Mouse (Mus musculus): ENCODE results near the gene Slc4a3. TPM values are rescaled to one million over a fixed set of nuclear protein-coding genes. Genes with fewer than 3 reads are reported as not detected.
A peak's percentile ranks its signal among the peaks of the same experiment; 100 is the strongest.

Slc4a3 gene
- 35.5 and 42.9 TPM in 2 replicates for polyA plus RNA-seq (2015; fragmentation: Nextera tagmentation; extraction: Ambion mirVana)

- Histone ChIP-seq H3K4me3 (replicated peaks) (peak within 1 kb of the TSS; percentile 60), H3K9ac (replicated peaks) (peak within 1 kb of the TSS; percentile 85), H3K9me3 (no peaks in the 10 kb centered on the region), H3K27me3 (no peaks in the 10 kb centered on the region), H3K27ac (peak within 1 kb of the TSS; percentile 78), H3K4me2 (replicated peaks) (peak within 1 kb of the TSS; percentile 69), H3K36me3 (peaks cover 34% of the 10 kb centered on the region), H3K4me1 (replicated peaks) (peaks cover 17% of the 10 kb centered on the region)
- WGBS, result 1% methylated on average over 52 of the region's 64 CpGs
- ATAC-seq, result peak; percentile 93
These were observed at the start of gene Slc4a3 for GRCm38 (mm10) chr1:75545965-75546956. Gene Slc4a3, plus strand, starts transcription at chr1:75546266.

DNA sequence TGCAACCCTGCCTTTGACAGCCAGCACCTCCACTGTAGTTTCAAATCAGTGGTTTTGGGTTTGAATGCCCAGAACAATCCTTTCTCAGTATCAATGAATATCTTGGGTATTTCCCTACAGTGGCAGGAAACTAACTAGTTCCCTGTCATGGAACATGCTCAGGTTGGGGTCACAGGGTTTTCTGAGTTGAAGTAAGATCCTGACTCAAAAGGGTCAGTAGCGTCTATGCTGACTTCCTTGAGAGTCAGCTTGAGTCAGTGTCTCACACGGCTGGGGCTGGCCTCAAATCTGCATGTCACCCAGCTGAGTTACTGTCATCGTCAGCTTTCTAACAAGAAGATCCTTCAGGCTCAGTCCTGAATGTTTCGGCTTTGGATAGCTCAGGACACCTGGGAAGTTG is 47.2 kb upstream of the Slc4a3 start:
- no peak overlapping the region for H3K27ac ChIP-seq
- no peak overlapping the region for H3K4me3 ChIP-seq (replicated peaks)
- H3K27me3 ChIP-seq, result peaks cover 7% of the 10 kb centered on the region
- H3K9me3 ChIP-seq, result no peaks in the 10 kb centered on the region
- H3K4me1 ChIP-seq (replicated peaks), result 0 out of 2 replicates have a peak, but pooled peaks cover 8% of the 10 kb centered on the region
- no peak overlapping the region for H3K9ac ChIP-seq (replicated peaks)
- no peak for ATAC-seq
- H3K4me2 ChIP-seq (replicated peaks), result no peak overlapping the region
- WGBS, result 87% methylated on average over 4 of the region's 4 CpGs
- peaks cover 52% of the 10 kb centered on the region for H3K36me3 ChIP-seq

DNA sequence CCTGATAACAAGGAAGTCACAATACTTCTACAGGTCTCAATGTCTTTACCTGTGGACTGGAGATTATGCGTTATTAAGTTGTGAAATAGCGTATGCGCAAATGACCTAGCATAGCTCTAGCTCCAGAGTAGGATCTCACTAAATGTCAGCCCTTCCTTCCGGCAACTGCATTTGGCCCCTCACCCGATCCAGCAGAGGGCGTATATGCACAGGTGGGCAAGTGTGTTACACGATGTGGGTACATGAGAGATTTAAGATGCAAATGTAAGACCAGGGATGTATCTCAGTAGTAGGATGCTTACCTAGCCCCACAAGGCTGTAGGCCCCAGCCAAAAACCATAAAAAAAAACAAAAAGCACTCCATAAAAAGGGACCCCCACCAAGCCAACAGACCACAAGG is 46.6 kb upstream of the Slc4a3 start:
- peaks cover 11% of the 10 kb centered on the region for H3K4me1 ChIP-seq (replicated peaks)
- peaks cover 12% of the 10 kb centered on the region for H3K27me3 ChIP-seq
- H3K4me2 ChIP-seq (replicated peaks), result no peak overlapping the region
- H3K9ac ChIP-seq (replicated peaks), result no peak overlapping the region
- no peak overlapping the region for H3K4me3 ChIP-seq (replicated peaks)
- ATAC-seq, result no peak
- 85% methylated on average over 7 of the region's 7 CpGs for WGBS
- no peak overlapping the region for H3K27ac ChIP-seq
- H3K9me3 ChIP-seq, result no peaks in the 10 kb centered on the region
- peaks cover 52% of the 10 kb centered on the region for H3K36me3 ChIP-seq

DNA sequence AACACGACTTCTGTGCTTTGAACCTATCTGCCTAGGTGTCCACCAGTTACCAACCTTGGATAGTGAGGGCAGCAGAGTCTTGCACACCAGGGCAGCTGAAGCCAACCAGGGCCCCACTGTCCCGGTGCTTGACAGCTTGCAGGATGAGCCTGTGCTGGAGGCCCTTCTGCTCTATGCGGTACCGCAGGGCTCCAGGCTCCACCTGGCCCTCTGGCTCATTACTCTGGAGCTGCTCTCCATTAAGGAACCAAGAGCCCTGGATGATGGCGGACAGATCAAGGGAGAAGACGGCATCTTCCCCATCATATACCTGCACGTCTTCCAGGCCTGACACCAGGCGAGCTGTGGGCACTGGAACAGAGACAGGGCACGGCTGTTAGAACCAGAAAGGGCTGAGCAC is 44.2 kb upstream of the Slc4a3 start:
- H3K4me1 ChIP-seq (replicated peaks), result peaks cover 22% of the 10 kb centered on the region
- H3K36me3 ChIP-seq, result peaks cover 46% of the 10 kb centered on the region
- no peak for ATAC-seq
- H3K4me3 ChIP-seq (replicated peaks), result no peak overlapping the region
- H3K9ac ChIP-seq (replicated peaks), result no peak overlapping the region
- WGBS, result 97% methylated on average over 9 of the region's 9 CpGs
- H3K27me3 ChIP-seq, result peaks cover 15% of the 10 kb centered on the region
- no peak overlapping the region for H3K4me2 ChIP-seq (replicated peaks)
- H3K27ac ChIP-seq, result no peak overlapping the region
- no peaks in the 10 kb centered on the region for H3K9me3 ChIP-seq

- no peak overlapping the region for H3K9ac ChIP-seq (replicated peaks)
- H3K4me3 ChIP-seq (replicated peaks), result no peak overlapping the region
- peaks cover 15% of the 10 kb centered on the region for H3K27me3 ChIP-seq
- WGBS, result 86% methylated on average over 25 of the region's 25 CpGs
- peaks cover 26% of the 10 kb centered on the region for H3K4me1 ChIP-seq (replicated peaks)
- H3K4me2 ChIP-seq (replicated peaks), result no peak overlapping the region
- ATAC-seq, result no peak
- H3K36me3 ChIP-seq, result peaks cover 42% of the 10 kb centered on the region
- H3K9me3 ChIP-seq, result no peaks in the 10 kb centered on the region
- H3K27ac ChIP-seq, result no peak overlapping the region
These were observed 43.0 kb upstream of the Slc4a3 start for GRCm38 (mm10) chr1:75502945-75503650.

GRCm38 (mm10) chr1:75503651-75503980 is 42.5 kb upstream of the Slc4a3 start:
- 75% methylated on average over 23 of the region's 23 CpGs for WGBS
- H3K9me3 ChIP-seq, result no peaks in the 10 kb centered on the region
- no peak overlapping the region for H3K4me3 ChIP-seq (replicated peaks)
- peaks cover 15% of the 10 kb centered on the region for H3K27me3 ChIP-seq
- H3K36me3 ChIP-seq, result peaks cover 37% of the 10 kb centered on the region
- no peak overlapping the region for H3K27ac ChIP-seq
- no peak for ATAC-seq
- H3K4me1 ChIP-seq (replicated peaks), result peaks cover 26% of the 10 kb centered on the region
- H3K4me2 ChIP-seq (replicated peaks), result no peak overlapping the region
- H3K9ac ChIP-seq (replicated peaks), result no peak overlapping the region

- ATAC-seq, result no peak
- Histone ChIP-seq H3K27me3 (peaks cover 18% of the 10 kb centered on the region), H3K4me3 (replicated peaks) (peak overlapping the region; percentile 81), H3K4me1 (replicated peaks) (peaks cover 26% of the 10 kb centered on the region), H3K36me3 (peaks cover 28% of the 10 kb centered on the region), H3K4me2 (replicated peaks) (peak overlapping the region; percentile 94), H3K9ac (replicated peaks) (peak overlapping the region; percentile 89), H3K9me3 (no peaks in the 10 kb centered on the region), H3K27ac (peak overlapping the region; percentile 90; the same call in 1 of the 2 replicates)
- WGBS, result 72% methylated on average over 9 of the region's 9 CpGs
These were observed 41.6 kb upstream of the Slc4a3 start for GRCm38 (mm10) chr1:75504256-75505045.

DNA sequence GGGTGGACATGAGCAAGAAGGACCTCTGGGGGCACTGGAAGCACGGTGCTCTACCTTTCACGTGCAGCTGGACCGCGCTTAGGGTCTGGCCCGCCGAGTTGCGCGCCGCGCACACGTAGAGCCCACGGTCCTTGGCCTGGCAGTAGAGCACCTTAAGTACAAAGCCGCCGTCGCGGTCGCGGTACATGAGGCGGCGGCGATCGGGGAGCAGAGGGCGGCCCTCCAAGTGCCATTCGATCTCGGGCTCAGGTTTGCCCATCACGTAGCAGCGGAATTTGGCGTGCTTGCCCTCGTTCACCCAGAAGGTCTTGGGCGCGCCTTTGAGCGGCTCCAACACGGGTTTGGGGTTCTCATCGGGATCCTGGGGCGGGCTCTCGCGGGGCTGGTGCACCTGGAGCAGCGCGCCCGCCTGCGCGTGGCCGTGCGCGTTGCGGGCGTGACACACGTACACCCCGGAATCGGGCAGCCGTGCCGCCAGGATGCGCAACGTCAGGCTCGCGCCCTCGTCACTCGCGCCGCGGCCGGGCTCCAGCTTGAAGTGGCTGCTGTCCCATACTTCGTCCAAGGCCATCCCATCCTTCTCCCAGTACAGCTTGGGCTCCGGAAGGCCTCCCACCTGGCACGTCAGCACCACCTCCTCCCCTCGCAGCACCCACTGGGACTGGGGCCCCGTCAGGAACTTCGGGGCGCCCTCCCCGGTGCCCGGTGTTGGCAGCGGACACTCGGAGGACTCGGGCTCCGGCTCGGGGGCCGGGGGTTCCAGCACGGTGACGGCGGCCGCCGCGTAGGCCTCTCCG is 40.7 kb upstream of the Slc4a3 start:
- Histone ChIP-seq H3K36me3 (peaks cover 20% of the 10 kb centered on the region), H3K4me3 (replicated peaks) (peak overlapping the region; percentile 81), H3K4me1 (replicated peaks) (peaks cover 26% of the 10 kb centered on the region), H3K27ac (peak overlapping the region; percentile 90), H3K4me2 (replicated peaks) (peak overlapping the region; percentile 94), H3K9me3 (no peaks in the 10 kb centered on the region), H3K9ac (replicated peaks) (peak overlapping the region; percentile 89), H3K27me3 (peaks cover 22% of the 10 kb centered on the region)
- ATAC-seq, result peak; percentile 82
- WGBS, result under 1% methylated on average over 84 of the region's 84 CpGs

GRCm38 (mm10) chr1:75505956-75506831 is 39.9 kb upstream of the Slc4a3 start, which contains the start of gene Obsl1:
Gene Obsl1, minus strand, starts transcription at chr1:75506452.
- Histone ChIP-seq H3K27ac (peak within 1 kb of the TSS; percentile 90), H3K4me2 (replicated peaks) (peak within 1 kb of the TSS; percentile 94), H3K27me3 (peaks cover 22% of the 10 kb centered on the region), H3K9me3 (no peaks in the 10 kb centered on the region), H3K4me3 (replicated peaks) (peak within 1 kb of the TSS; percentile 81), H3K4me1 (replicated peaks) (peaks cover 26% of the 10 kb centered on the region), H3K9ac (replicated peaks) (peak within 1 kb of the TSS; percentile 89), H3K36me3 (peaks cover 12% of the 10 kb centered on the region)
- under 1% methylated on average over 63 of the region's 65 CpGs for WGBS
- peak; percentile 73 for ATAC-seq

DNA sequence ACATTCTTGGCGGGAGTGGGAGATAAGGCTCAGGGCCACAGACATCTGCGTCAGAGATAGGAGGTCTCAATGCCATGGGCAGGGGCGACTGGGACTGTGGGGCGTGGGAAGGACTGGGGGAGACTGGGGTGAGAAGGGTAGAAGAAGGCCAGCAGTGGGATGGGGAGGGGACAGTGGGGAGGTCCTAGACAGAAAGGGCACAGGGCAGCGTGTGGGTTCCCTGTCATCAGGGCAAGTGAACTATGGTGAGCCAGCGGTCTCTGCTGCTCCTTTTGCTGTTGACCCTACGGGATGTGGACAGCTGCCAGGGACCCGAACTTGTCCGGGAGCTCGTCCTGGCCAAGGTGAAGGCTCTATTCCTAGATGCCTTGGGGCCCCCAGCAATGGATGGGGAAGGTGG is 39.1 kb upstream of the Slc4a3 start, which contains the start of gene Inha:
TSS of gene Inha (plus strand) at position 72 of the 400 bp plus-strand sequence.
- peak within 1 kb of the TSS; percentile 94 for H3K4me2 ChIP-seq (replicated peaks)
- peaks cover 26% of the 10 kb centered on the region for H3K4me1 ChIP-seq (replicated peaks)
- H3K9ac ChIP-seq (replicated peaks), result peak within 1 kb of the TSS; percentile 89
- peaks cover 22% of the 10 kb centered on the region for H3K27me3 ChIP-seq
- H3K4me3 ChIP-seq (replicated peaks), result peak within 1 kb of the TSS; percentile 81
- peak; percentile 7; the same call in 1 of the 2 replicates for ATAC-seq
- 77% methylated on average over 10 of the region's 10 CpGs for WGBS
- no peaks in the 10 kb centered on the region for H3K9me3 ChIP-seq
- H3K27ac ChIP-seq, result peak within 1 kb of the TSS; percentile 90
- peaks cover 3% of the 10 kb centered on the region for H3K36me3 ChIP-seq

Data from midbrain, embryonic 13.5 days (tissue).